Mouse (Mus musculus) kidney, adult 2 months (tissue): ENCODE data around the gene Gm37596. TPM values are rescaled to one million over a fixed set of nuclear protein-coding genes. Genes with fewer than 3 reads are reported as not detected.
"Not testable (repeated sequence)": the region's sequence is repeated elsewhere in the genome, so short reads cannot be mapped to it uniquely, and the experiment has no call there.

Source experiments
- DNase-seq: peaks from one replicate; pipeline ENCODE4 v3.0.0; 2021
- H3K27ac ChIP-seq: fragments of 200-500 bp; 2 replicates; pipeline ENCODE4 v1.5.1; 2012; ENCODE audit warnings: low read depth, low read length, control low read depth, inconsistent platforms; ENCODE audit not compliant: insufficient read depth
- H3K27me3 ChIP-seq: fragments of 200-500 bp; replicated peaks from 2 replicates; pipeline ENCODE4 v1.6.1; 2012; ENCODE audit warnings: mild to moderate bottlenecking, moderate library complexity, low read length, inconsistent platforms; ENCODE audit not compliant: control insufficient read depth, insufficient read depth
- H3K36me3 ChIP-seq: fragments of 200-500 bp; 2 replicates; pipeline ENCODE4 v1.6.1; 2012; ENCODE audit warnings: mild to moderate bottlenecking, moderate library complexity, low read length, inconsistent platforms; ENCODE audit not compliant: control insufficient read depth, insufficient read depth
- H3K4me1 ChIP-seq: fragments of 200-500 bp; 2 replicates; pipeline ENCODE4 v1.6.1; 2011; ENCODE audit warnings: low read length; ENCODE audit not compliant: control insufficient read depth, insufficient read depth
- H3K4me3 ChIP-seq: fragments of 200-500 bp; 2 replicates; pipeline ENCODE4 v1.5.1; 2011; ENCODE audit warnings: mild to moderate bottlenecking, low read depth, low read length, control low read depth; ENCODE audit not compliant: insufficient read depth
- CTCF ChIP-seq: fragments of 200-500 bp; conservative IDR thresholded peaks from 2 replicates; pipeline ENCODE4 v1.5.1; 2011; ENCODE audit warnings: low read depth, mild to moderate bottlenecking, control low read depth, low read length, moderate library complexity, mixed read lengths; ENCODE audit not compliant: insufficient read depth, insufficient read length
- POLR2A ChIP-seq: fragments of 200-500 bp; IDR thresholded peaks from one replicate; pipeline ENCODE4 v1.6.1; 2011; ENCODE audit warnings: low read depth, low read length, control low read depth
- WGBS: fragments of 180-500 bp; shearing (Covaris S2); methylation state at CpG from one replicate; pipeline ENCODE4 v1.1.7; 2018; 5-methylcytosine and 5-hydroxymethylcytosine counted together
- polyA plus RNA-seq: library from polyadenylated mRNA; depleted of rRNA; stranded (reverse); fragments of >200 nt; gene quantifications from 2 replicates; pipeline ENCODE4 v1.2.3, GENCODE M21; 2012; rRNA removed

The Gm37596 gene
- not detected in 2 replicates for polyA plus RNA-seq

DNA sequence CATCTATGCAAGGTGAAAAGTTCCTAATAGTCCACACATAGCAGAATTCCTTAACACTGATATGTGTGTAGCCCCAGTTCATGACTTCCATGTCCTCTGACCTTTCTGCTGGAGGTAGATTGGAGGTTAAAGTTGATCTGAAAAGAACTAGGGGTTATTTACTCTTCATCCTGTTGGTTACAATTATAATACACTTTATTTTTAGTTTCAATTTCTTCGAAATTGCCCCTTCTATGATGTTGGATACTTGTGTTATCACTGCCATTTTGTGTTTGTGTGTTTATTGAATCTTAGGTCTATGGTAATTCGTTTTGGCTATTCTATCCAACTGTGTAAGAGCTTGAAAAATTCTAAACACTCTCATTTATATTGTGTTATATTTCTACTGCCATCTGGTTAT, at the start of gene Gm37596:
Gene Gm37596 (minus strand): TSS at position 101 of the 400 bp plus-strand sequence.
- not testable (repeated sequence) for H3K36me3 ChIP-seq, H3K27ac ChIP-seq, DNase-seq, H3K4me3 ChIP-seq, H3K27me3 ChIP-seq, H3K4me1 ChIP-seq
- 40% methylated on average over 1 of the region's 2 CpGs for WGBS

DNA sequence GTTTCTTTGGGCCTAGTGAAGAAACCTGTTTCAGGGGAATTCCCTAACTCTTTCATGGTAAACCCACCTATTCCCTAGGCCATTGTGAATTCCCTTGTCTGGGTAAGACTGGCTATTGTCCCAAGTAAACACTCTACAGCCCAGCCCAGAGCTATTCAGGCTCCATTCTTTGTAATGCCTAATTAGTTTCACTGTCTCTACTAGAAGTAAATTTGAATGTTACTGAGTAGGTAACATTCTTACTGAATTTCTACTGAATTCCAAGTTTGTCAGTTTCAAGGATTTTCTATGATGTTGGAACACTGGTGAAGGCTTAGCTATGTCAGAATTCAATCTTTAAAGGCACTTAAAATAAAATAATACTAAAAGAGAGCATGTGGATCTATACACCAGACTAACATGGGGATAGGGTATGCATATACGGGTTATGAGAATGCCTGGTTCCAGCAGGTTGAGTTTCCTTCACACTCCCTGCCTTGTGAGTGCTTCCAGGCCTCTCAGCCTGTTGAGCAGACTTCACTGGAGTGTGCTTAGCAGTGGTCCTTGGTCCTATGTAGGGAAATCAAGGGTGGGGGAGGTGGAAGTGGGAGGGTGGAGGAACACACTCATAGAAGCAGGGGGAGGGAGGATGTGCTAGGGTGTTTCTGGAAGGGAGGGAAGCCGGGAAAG, 16.2 kb upstream of the Gm37596 start:
- H3K36me3 ChIP-seq, H3K4me1 ChIP-seq, H3K27ac ChIP-seq, H3K4me3 ChIP-seq, DNase-seq, H3K27me3 ChIP-seq: not testable (repeated sequence)
- 88% methylated on average over 2 of the region's 2 CpGs for WGBS

DNA sequence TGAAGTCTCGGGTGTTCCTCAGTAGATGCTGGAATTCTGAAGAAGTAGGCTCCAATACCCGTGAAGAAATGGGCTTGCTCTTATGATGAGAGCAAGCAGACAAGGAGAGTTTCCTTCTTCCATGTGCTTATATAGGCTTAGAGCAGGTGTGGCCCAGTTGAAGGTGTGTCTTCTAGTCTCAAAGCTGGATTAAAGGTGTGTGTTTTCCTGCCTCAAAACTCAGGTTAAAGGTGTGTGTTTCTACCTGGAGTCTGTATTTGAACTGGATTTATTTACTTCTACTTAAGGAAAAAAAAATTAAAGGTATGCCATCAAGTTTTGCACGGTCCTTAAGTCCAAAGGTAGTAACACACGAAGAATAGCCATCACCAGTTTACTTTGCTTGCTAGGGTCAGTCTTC, 16.7 kb downstream of the Gm37596 start, which contains the start of gene Tdpoz1:
Gene Tdpoz1 (minus strand): TSS at position 101 of the 400 bp plus-strand sequence.
- not testable (repeated sequence) for DNase-seq, H3K36me3 ChIP-seq, H3K27ac ChIP-seq, H3K4me1 ChIP-seq, H3K4me3 ChIP-seq, H3K27me3 ChIP-seq
- WGBS = 72% methylated on average over 3 of the region's 4 CpGs

DNA sequence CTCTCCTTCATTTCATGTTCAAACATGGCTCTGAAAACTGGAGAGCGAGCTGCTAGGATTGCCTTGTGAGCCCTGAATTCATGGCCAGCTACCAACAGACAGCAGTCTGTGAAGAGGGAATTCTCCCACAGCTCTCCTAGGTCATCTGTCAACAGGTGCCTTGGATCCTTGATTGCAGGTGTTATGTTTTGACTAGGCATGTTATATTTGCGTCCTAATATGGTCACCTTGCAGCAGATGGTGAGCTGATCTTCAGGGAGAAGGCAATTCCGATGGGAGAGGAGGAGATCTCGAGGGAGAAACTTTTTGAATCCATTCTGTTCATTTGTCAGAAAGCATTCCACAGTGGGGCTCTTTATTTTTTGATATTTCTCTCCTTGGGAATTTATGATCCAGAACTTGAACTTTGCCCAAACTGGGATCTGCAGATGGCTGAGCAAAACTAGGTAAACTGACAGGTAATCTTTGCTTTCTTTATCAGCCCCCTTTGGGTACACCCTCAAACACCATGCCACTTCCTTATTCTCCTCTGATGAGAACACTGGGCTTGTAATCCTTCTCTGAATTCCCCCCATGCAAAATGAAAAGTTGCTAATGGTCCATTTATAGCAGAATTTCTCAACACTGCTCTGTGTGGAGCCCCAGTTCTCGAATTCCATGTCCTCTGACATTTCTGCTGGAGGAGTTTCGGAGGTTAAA, 21.9 kb downstream of the Gm37596 start:
- not testable (repeated sequence) for H3K4me1 ChIP-seq, H3K36me3 ChIP-seq, H3K27me3 ChIP-seq, DNase-seq, H3K4me3 ChIP-seq, H3K27ac ChIP-seq
- 71% methylated on average over 6 of the region's 6 CpGs for WGBS

DNA sequence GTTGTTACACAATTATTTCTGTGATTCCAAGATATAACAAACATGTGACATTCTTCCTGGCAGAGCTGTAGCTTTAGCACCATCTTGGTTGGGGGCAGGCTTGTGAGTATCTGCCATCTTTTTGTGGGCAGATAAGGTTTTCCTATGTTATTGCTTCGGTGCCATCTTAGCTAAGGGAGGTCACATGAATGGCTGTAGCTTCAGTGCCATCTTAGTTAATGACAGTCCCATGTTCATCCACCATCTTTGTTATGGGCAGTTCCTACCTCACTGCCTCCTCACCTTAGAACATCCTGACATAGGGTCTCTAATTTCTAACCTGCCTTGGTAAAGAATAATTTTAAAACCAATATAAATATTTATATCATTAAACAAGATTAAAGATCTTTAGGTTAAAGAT, 38.6 kb downstream of the Gm37596 start:
- Histone ChIP-seq H3K4me1 (no peaks in the 10 kb centered on the region), H3K27ac (no peak overlapping the region), H3K36me3 (no peaks in the 10 kb centered on the region), H3K27me3 (no peaks in the 10 kb centered on the region), H3K4me3 (no peak overlapping the region)
- no peak for DNase-seq
- WGBS = 74% methylated on average over 1 of the region's 1 CpGs
- TF ChIP-seq POLR2A (no peak), CTCF (no peak)

DNA sequence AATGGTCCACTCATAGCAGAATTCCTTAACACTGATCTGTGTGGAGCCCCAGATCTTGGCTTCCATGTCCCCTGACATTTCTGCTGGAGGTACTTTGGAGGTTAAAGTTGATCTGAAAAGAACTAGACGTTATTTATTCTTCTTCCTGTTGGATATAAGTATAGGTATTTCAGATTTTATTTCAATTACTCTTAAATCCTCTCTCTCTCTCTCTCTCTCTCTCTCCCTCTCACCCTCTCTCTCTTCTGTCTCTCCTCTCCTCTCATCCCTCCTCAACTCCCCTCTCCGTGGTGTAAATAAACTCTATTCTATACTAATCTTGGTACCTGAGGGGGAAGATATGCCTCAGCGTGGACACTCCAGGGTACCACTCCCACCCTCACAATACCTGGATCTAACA, 40.3 kb downstream of the Gm37596 start, which contains the start of gene Tdpoz2:
Gene Tdpoz2 (minus strand): TSS at position 101 of the 400 bp plus-strand sequence.
- no peak for TF ChIP-seq CTCF
- no peak for TF ChIP-seq POLR2A
- no peak for DNase-seq
- 86% methylated on average over 3 of the region's 3 CpGs for WGBS

More for the DNA sequence above, 40.3 kb downstream of the Gm37596 start, which contains the start of gene Tdpoz2:
- H3K36me3 ChIP-seq = no peaks in the 10 kb centered on the region
- H3K4me1 ChIP-seq = no peaks in the 10 kb centered on the region
- no peak within 1 kb of the TSS for H3K4me3 ChIP-seq
- no peaks in the 10 kb centered on the region for H3K27me3 ChIP-seq
- no peak within 1 kb of the TSS for H3K27ac ChIP-seq

Other genes starting within 250 kb of the Gm37596 start
- gene Tchhl1, start 224.3 kb downstream of the Gm37596 start, polyA plus RNA-seq = 0.34 and 0.47 TPM in 2 replicates
- 183 and 285 TPM in 2 replicates for gene S100a11, start 172.6 kb downstream of the Gm37596 start, polyA plus RNA-seq
- gene S100a10, start 138.0 kb downstream of the Gm37596 start, polyA plus RNA-seq = 83.6 and 104 TPM in 2 replicates
- gene Tdpoz2, start 40.4 kb downstream of the Gm37596 start, polyA plus RNA-seq = not detected in 2 replicates
- not detected in 2 replicates for gene Tdpoz1, start 16.8 kb downstream of the Gm37596 start, polyA plus RNA-seq
- not detected in 2 replicates for gene Gm5773, start 79.9 kb upstream of the Gm37596 start, polyA plus RNA-seq
- gene Tdpoz4, start 103.3 kb upstream of the Gm37596 start, polyA plus RNA-seq = not detected in 2 replicates
- gene Tdpoz3, start 132.9 kb upstream of the Gm37596 start, polyA plus RNA-seq = not detected in 2 replicates